Mouse (Mus musculus): ENCODE results near the gene Foxo3.

The Foxo3 gene

DNA sequence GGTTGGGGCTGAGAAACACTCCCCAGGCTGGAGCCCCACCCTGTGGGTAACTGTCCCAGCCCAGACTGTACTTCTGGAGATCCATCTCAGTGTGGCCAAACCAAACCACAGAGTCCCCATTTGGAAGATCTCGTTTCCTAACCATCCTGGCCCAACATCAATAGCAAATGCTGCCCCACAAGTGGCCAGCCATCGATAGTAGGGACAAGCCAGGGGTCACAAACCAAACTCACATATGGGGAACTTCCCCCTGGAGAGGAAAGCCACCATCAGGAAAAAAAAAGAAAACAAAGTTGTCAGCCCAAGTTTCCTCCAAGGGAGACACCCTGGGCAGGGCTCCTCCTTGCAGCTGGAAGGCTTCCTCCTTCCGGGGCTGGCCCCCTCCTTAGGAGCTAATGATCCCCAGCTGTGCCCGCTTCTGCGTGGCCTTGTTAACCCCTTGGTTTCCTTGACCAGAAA is 105.6 kb downstream of the Foxo3 start:
- in situ Hi-C loops (cut with MboI; ENCODE audit: low pct_unique_long_range_greater_than_20kb in 1 of 2, low sequenced_read_pairs in 2 of 2, unreplicated experiment in 1 of 2): no loop called here

DNA sequence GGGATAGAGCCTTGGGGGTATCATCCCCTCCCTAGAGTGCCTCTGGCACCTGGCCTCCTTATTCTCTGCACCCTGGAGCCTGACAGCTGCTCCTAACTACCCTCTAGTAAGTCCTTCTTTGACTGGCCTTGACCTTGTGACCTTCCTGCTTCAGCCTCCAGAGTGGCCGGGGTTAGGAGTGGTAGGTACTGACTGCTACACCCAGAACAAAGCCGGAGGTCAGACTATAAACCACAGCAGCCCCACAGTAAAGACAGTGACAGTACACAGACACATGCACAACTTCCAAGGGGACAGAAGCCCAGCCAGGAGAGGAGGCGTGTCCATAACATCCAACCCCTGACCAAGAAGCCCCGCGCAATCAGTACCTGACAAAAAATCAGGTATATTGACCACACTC is 106.4 kb downstream of the Foxo3 start:
- in situ Hi-C loops (cut with MboI; ENCODE audit: low pct_unique_long_range_greater_than_20kb in 1 of 2, low sequenced_read_pairs in 2 of 2, unreplicated experiment in 1 of 2): no loop called here

DNA sequence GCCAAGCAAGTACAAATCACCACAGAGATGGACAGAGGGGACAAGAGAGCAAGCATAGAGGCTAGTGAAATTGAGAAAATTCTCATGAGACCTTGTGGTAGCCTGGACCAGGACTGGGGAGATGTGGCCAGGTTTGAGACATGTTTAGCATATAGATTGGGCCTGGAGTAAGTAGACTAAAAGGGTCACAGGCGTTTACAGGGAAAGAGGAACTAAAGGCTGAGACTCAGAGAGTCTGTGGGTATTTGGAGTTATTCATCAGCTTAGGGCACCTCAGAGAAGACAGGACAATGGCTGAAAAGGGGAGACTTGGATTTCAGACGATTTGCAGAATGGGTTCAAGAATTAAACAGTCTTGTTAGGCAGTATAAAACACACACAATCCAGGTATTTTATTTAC is 121.8 kb downstream of the Foxo3 start:
- in situ Hi-C loops (cut with MboI; ENCODE audit: low pct_unique_long_range_greater_than_20kb in 1 of 2, low sequenced_read_pairs in 2 of 2, unreplicated experiment in 1 of 2): no loop called here

DNA sequence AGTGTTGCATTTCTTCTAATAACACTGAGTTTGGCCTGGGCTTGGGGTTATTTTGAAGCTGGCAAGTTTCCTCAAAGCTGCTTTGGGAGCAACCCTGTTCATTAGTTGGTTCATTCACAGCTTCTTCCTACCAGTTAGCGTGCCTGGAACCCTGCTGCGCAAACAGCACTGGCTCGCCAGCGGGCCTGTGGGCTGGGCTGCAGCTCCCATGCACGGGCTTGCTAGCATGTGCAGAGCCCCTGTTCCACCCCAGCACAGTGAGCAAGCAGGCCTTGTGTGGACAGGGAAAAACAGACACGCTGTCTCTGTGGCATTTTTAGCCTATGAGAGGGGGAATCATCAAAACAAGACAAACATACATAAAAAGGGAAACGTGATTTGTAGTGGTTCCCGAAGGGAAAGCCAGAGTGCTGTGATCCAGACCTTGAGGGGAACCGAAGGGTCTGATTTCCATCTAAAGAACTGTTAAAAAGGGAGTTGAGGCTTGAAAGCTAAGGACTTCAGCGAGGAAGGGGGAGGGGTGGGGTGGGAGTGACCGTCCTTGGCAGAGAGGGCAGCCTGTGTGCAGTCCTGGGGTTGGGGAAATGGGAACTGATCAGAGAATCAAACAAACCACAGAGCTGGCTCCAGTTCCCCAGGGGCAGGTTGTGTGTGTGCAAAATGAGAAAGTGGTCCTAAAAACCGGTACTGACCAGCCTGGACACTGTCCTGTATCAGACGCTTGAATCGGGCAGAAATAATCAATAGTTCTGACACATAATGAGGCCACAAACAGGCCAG is 123.9 kb downstream of the Foxo3 start:
- in situ Hi-C loops (cut with MboI; ENCODE audit: low pct_unique_long_range_greater_than_20kb in 1 of 2, low sequenced_read_pairs in 2 of 2, unreplicated experiment in 1 of 2): no loop called here

DNA sequence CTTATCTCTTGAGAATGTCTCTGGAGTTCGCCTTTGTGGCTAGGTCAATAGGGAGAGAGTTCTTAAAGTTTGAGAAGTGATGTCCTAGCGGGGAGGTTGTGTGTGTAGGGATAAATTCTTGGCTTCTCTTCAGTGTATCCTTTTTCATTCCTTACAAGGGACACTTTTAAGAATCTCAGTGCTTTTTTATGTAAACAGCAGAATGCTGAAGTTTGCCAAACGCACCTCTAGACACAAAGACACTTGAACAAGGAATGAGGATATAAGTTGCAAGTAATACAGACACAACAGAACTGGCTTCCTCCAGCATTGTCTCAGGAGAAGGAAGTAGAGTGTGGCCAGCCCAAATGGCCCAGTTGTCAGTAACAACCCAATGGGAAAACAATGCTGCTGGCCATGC is 126.8 kb downstream of the Foxo3 start:
- in situ Hi-C loops (cut with MboI; ENCODE audit: low pct_unique_long_range_greater_than_20kb in 1 of 2, low sequenced_read_pairs in 2 of 2, unreplicated experiment in 1 of 2): loop anchor here in 1 of 2 experiments (25.0 kb wide), 1 partner anchor 138 kb away; the partner anchor contains the start of gene Foxo3

DNA sequence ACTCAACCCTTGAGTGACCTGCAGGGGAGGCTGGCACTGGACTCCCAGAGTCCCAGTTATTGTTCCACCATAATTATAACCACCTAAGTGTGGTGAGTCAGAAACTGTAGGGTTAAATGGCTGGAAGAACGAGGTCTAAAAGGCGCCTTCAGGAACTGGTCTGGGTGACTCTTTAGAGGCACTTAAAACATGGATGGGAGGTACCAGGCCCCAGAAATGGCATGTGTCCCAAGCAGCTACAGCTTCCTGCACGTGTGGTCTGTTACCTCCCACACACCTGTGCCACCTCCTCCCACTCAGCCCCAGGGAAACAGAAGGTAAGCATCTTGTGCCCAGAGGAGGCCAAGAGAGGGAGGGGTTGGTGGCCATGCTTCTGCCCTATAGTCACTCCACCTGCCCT is 128.2 kb downstream of the Foxo3 start:
- in situ Hi-C loops (cut with MboI; ENCODE audit: low pct_unique_long_range_greater_than_20kb in 1 of 2, low sequenced_read_pairs in 2 of 2, unreplicated experiment in 1 of 2): loop anchor here in 1 of 2 experiments (25.0 kb wide), 1 partner anchor 139 kb away; the partner anchor contains the start of gene Foxo3

DNA sequence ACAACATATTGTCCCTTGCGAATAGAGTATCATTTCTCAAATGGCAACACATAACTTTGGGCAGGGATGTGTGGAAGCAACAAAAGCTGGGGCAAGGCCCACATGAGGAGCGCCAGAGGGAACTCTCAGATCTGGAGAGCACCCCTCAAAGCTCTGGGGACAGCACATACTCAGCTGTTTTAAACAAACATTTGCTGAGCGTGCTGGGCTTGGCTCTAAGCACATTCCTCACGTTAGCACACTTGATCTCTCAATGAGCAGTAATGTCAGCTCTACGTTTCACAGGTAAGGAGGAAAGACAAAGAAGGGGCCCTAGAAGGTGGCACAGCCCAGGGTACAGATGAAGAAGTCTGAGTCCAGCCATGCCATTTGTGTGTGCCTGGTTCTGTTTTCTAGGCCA is 131.3 kb downstream of the Foxo3 start:
- in situ Hi-C loops (cut with MboI; ENCODE audit: low pct_unique_long_range_greater_than_20kb in 1 of 2, low sequenced_read_pairs in 2 of 2, unreplicated experiment in 1 of 2): loop anchor here in 1 of 2 experiments (25.0 kb wide), 1 partner anchor 142 kb away; the partner anchor contains the start of gene Foxo3

DNA sequence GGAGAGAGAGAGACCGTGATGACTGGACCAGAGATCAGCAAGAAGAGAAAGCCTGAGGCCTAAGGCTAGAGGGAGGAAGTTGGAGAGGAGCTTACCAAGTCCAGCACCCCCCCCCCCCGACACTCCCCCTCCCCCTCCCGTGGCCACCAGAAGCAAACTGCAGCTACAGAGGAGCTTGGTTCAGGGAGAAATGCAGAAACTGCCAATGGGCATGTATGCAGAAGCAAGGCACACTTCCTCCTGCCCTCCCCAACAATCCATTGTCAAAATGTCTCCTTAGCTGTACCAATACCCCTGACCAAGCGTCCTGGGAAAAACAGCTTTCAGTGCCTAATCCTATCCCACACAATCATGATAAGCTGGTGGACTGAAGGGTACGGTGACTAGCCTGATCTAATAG is 131.8 kb downstream of the Foxo3 start:
- in situ Hi-C loops (cut with MboI; ENCODE audit: low pct_unique_long_range_greater_than_20kb in 1 of 2, low sequenced_read_pairs in 2 of 2, unreplicated experiment in 1 of 2): loop anchor here in 1 of 2 experiments (25.0 kb wide), 1 partner anchor 143 kb away; the partner anchor contains the start of gene Foxo3

DNA sequence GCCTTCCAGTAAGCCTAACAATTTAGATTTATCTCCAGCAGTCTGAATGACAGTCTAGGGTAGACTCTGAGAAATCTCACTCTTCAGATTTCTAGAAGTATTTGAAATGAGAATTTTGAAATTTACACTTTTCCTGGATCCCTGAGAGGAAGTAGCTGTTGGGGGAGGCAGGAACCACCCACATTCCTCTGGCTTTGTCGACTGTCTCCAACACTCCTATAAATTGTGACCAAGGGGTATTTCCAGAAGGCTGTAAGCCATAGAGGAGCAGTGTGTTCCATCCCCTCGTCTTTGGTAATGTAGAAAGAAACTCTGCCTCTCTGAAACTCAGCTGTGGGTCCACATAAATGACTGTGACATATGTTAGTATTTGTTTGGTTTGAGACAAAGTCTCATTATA is 132.4 kb downstream of the Foxo3 start:
- in situ Hi-C loops (cut with MboI; ENCODE audit: low pct_unique_long_range_greater_than_20kb in 1 of 2, low sequenced_read_pairs in 2 of 2, unreplicated experiment in 1 of 2): loop anchor here in 1 of 2 experiments (25.0 kb wide), 1 partner anchor 143 kb away; the partner anchor contains the start of gene Foxo3

DNA sequence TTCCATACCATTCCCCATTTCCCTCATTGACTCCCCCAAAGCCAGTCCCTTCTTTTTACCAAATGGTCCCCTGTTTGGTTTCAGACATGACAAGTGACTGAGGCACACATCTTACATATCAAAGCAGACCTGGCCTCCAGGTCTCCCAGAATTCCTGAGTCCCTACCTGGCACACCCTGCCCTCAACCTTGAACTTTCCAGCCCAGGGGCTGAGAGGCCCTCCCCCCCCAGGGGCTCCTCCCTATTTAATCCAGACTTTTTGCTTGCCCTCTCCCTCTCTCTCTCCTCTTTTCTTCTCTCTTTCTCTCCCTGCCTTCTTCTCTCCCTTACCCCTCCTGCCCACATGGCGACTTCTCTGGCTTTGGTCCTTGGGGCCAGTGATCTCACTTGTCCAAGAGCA is 133.8 kb downstream of the Foxo3 start:
- in situ Hi-C loops (cut with MboI; ENCODE audit: low pct_unique_long_range_greater_than_20kb in 1 of 2, low sequenced_read_pairs in 2 of 2, unreplicated experiment in 1 of 2): loop anchor here in 1 of 2 experiments (25.0 kb wide), 1 partner anchor 145 kb away; the partner anchor contains the start of gene Foxo3

DNA sequence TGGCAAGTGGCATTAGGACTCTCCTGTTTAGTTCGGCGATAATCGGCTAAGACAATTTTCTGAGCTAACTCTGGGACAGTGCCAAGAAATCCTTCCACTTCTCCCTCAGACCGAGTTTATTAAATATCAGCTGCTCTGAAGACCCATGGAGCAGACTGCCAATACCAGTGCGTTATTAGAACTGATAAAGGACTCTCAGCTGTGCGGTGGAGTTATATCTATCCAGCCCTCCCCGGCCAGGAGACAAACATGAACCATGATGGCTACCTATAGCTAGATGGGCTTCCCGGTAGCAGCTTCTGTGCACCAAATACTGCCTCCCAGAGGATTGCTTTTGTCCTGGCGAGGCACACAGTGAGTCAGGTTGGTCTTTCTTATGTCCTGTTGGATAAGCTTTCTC is 134.5 kb downstream of the Foxo3 start:
- in situ Hi-C loops (cut with MboI; ENCODE audit: low pct_unique_long_range_greater_than_20kb in 1 of 2, low sequenced_read_pairs in 2 of 2, unreplicated experiment in 1 of 2): loop anchor here in 1 of 2 experiments (25.0 kb wide), 1 partner anchor 145 kb away; the partner anchor contains the start of gene Foxo3

DNA sequence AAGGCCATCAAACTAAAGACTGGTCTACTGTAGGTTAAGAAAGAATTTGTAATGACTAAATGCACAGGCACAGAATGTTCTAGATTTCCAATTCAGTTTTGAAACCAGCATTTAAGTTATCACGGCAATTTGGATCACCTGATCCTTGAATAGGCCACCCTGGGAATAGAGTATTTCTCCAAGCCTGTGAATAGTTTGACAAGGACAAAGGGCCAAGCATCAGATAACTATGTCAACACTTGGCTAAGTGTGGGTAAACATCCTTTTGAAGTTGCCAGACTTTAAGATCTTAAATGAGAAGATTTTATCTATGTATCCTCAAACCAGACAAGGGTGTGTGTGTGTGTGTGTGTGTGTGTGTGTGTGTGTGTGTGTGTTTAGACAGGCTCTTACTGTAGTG is 136.8 kb downstream of the Foxo3 start:
- in situ Hi-C loops (cut with MboI; ENCODE audit: low pct_unique_long_range_greater_than_20kb in 1 of 2, low sequenced_read_pairs in 2 of 2, unreplicated experiment in 1 of 2): loop anchor here in 1 of 2 experiments (25.0 kb wide), 1 partner anchor 148 kb away; the partner anchor contains the start of gene Foxo3

DNA sequence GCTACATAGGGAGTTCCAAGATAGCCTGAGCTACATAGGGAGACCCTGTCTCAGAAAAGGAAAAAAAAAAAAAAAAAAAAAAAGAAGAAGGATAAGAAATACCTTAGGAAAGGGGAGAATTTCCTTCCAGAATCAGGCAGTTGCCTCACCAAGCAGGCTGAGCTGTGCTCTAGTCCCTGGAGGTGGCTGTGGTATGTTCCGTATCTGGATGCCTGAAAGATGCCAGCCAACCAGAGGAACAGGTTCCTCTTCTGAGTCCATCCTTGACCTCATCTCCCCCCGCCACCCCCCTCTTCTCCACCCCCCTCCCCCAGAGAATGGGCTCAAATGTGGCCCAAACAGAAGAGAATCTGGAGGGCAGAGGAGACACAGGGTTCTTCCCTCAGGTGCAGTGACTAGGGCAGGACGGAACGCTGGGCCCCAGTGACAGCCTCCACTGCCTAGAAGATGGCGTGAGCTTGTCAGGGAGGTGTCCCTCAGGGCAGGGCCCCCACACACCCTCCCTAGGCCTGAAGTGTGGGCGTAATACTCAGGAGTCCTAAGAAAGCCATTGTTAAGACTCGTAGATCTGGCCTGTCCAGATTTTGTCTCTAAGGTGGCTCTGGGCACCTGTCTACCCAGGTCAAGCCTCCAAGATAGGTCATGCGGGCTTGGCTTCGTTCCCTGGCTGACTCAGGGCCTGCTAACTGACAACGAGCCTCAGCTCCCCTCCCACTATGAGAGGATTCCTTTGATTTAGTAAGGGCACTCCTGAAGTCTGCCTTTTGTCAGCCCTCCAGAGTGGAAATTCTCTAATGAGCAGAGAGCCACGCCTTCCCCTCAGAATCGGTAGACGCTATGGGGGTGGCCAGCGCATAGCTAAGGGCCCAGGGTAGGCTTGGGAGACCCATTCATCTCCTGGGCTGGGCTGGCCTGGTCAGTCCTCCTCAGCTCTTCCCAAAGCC is 141.5 kb downstream of the Foxo3 start:
- in situ Hi-C loops (cut with MboI; ENCODE audit: low pct_unique_long_range_greater_than_20kb in 1 of 2, low sequenced_read_pairs in 2 of 2, unreplicated experiment in 1 of 2): loop anchor here in 1 of 2 experiments (25.0 kb wide), 1 partner anchor 152 kb away; the partner anchor contains the start of gene Foxo3
